Mouse (Mus musculus) liver, embryonic 11.5 days (tissue): ENCODE measurements around the gene Armcx4. TPM values are rescaled to one million over a fixed set of nuclear protein-coding genes. Genes with fewer than 3 reads are reported as not detected.
A peak's percentile ranks its signal among the peaks of the same experiment; 100 is the strongest.
"Not testable (repeated sequence)": the region's sequence is repeated elsewhere in the genome, so short reads cannot be mapped to it uniquely, and the experiment has no call there.

Experiments
- ATAC-seq: fragments of 200-750 bp; cut with Nextera tagmentation; replicated peaks from 2 replicates; pipeline ENCODE4 v1.8.0; 2017; ENCODE audit warnings: moderate number of reproducible peaks, mild to moderate bottlenecking, moderate TSS enrichment, moderate library complexity; ENCODE audit not compliant: low FRiP score
- DNase-seq: peaks from one replicate; pipeline ENCODE4 v3.0.0-alpha.2; 2017; ENCODE audit warnings: low spot score
- H3K27ac ChIP-seq: fragments of 300-500 bp; sonication (generic); 2 replicates; pipeline ENCODE4 v1.5.1; 2014; ENCODE audit warnings: mild to moderate bottlenecking, low read depth, low read length, control low read depth
- H3K27me3 ChIP-seq: fragments of 300-500 bp; sonication (generic); replicated peaks from 2 replicates; pipeline ENCODE4 v1.6.1; 2014; ENCODE audit warnings: low read length, mixed read lengths; ENCODE audit not compliant: control insufficient read depth, insufficient read depth
- H3K36me3 ChIP-seq: fragments of 300-500 bp; sonication (generic); 2 replicates; pipeline ENCODE4 v1.6.1; 2014; ENCODE audit warnings: mild to moderate bottlenecking, low read length, moderate library complexity, mixed read lengths; ENCODE audit not compliant: control insufficient read depth, insufficient read depth
- H3K4me1 ChIP-seq: fragments of 300-500 bp; sonication (generic); replicated peaks from 2 replicates; pipeline ENCODE4 v1.6.1; 2014; ENCODE audit warnings: low read length, mixed read lengths; ENCODE audit not compliant: control insufficient read depth, insufficient read depth
- H3K4me2 ChIP-seq: fragments of 300-500 bp; sonication (generic); 2 replicates; pipeline ENCODE4 v1.6.1; 2014; ENCODE audit warnings: mild to moderate bottlenecking, control low read depth, moderate library complexity
- H3K4me3 ChIP-seq: fragments of 300-500 bp; sonication (generic); 2 replicates; pipeline ENCODE4 v1.5.1; 2014; ENCODE audit warnings: low read depth, low read length, control low read depth
- H3K9ac ChIP-seq: fragments of 300-500 bp; sonication (generic); 2 replicates; pipeline ENCODE4 v1.6.1; 2014; ENCODE audit warnings: low read depth, low read length, control low read depth
- H3K9me3 ChIP-seq: fragments of 300-500 bp; sonication (generic); 2 replicates; pipeline ENCODE4 v1.6.1; 2016; ENCODE audit warnings: low read length, inconsistent platforms, mixed read lengths; ENCODE audit not compliant: control insufficient read depth
- WGBS: fragments of 180-500 bp; shearing (Covaris S2); extraction: QIAGEN DNeasy Blood & Tissue Kit; methylation state at CpG from one replicate; pipeline ENCODE4 v1.1.7; 2014; 5-methylcytosine and 5-hydroxymethylcytosine counted together
- polyA plus RNA-seq: library from polyadenylated mRNA; unstranded; fragments of >200 nt; fragmentation: Nextera tagmentation; extraction: Ambion mirVana; gene quantifications from 2 replicates; pipeline ENCODE4 v1.2.1, GENCODE M21; 2014

Gene Armcx4
- polyA plus RNA-seq, 1 experiment from 2014 or later, result 1.5 TPM

- not testable (repeated sequence) for H3K27ac ChIP-seq, H3K9ac ChIP-seq, DNase-seq, H3K36me3 ChIP-seq, H3K4me2 ChIP-seq, H3K4me1 ChIP-seq, H3K27me3 ChIP-seq, H3K9me3 ChIP-seq, ATAC-seq, H3K4me3 ChIP-seq
- WGBS, result 46% methylated on average over 1 of the region's 2 CpGs
Observed at GRCm38 (mm10) chrX:134723762-134724161, 37.4 kb downstream of the Armcx4 start.

- Histone ChIP-seq H3K4me3 (no peak overlapping the region), H3K36me3 (no peaks in the 10 kb centered on the region), H3K9me3 (no peaks in the 10 kb centered on the region), H3K9ac (no peak overlapping the region), H3K4me2 (no peak overlapping the region), H3K27ac (no peak overlapping the region), H3K27me3 (no peaks in the 10 kb centered on the region; the same call in 1 of the 2 replicates), H3K4me1 (no peaks in the 10 kb centered on the region)
- DNase-seq (no peak), ATAC-seq (no peak)
- 45% methylated on average over 4 of the region's 4 CpGs for WGBS
Observed at GRCm38 (mm10) chrX:134729778-134730177, 43.5 kb downstream of the Armcx4 start.

- Histone ChIP-seq H3K4me3 (no peak overlapping the region), H3K4me1 (no peaks in the 10 kb centered on the region; the same call in 1 of the 2 replicates), H3K4me2 (no peak overlapping the region), H3K9me3 (no peaks in the 10 kb centered on the region), H3K27me3 (no peaks in the 10 kb centered on the region), H3K27ac (no peak overlapping the region), H3K9ac (no peak overlapping the region), H3K36me3 (no peaks in the 10 kb centered on the region)
- WGBS, result 91% methylated on average over 1 of the region's 1 CpGs
- ATAC-seq (peak; percentile 82), DNase-seq (no peak)
Observed at GRCm38 (mm10) chrX:134737796-134738195, 51.5 kb downstream of the Armcx4 start.

- ATAC-seq (no peak), DNase-seq (no peak)
- WGBS, result 50% methylated on average over 4 of the region's 4 CpGs
- Histone ChIP-seq H3K36me3 (no peaks in the 10 kb centered on the region), H3K4me2 (no peak overlapping the region), H3K27me3 (no peaks in the 10 kb centered on the region), H3K9ac (no peak overlapping the region), H3K4me1 (no peaks in the 10 kb centered on the region; the same call in 1 of the 2 replicates), H3K9me3 (no peaks in the 10 kb centered on the region), H3K4me3 (no peak overlapping the region), H3K27ac (no peak overlapping the region)
Observed at GRCm38 (mm10) chrX:134739160-134739559, 52.8 kb downstream of the Armcx4 start.

GRCm38 (mm10) chrX:134741862-134742261 lies 55.5 kb downstream of the Armcx4 start:
- Histone ChIP-seq H3K27me3 (no peaks in the 10 kb centered on the region; the same call in 1 of the 2 replicates), H3K27ac (no peak overlapping the region), H3K4me1 (no peaks in the 10 kb centered on the region; the same call in 1 of the 2 replicates), H3K4me2 (no peak overlapping the region), H3K36me3 (no peaks in the 10 kb centered on the region), H3K9ac (no peak overlapping the region), H3K9me3 (no peaks in the 10 kb centered on the region), H3K4me3 (no peak overlapping the region)
- no peak for DNase-seq
- no peak for ATAC-seq
- WGBS, result 59% methylated on average over 5 of the region's 5 CpGs

Other genes starting within 250 kb of the Armcx4 start
- not detected in 2 replicates for gene Taf7l, start 210.0 kb upstream of the Armcx4 start, polyA plus RNA-seq
- gene Timm8a1, start 144.7 kb upstream of the Armcx4 start, polyA plus RNA-seq, result 194 and 200 TPM in 2 replicates
- 40.2 and 43.5 TPM in 2 replicates for gene Btk, start 102.9 kb upstream of the Armcx4 start, polyA plus RNA-seq
- gene Rpl36a, start 100.9 kb upstream of the Armcx4 start, polyA plus RNA-seq, result 539 and 608 TPM in 2 replicates
- gene Gla, start 85.4 kb upstream of the Armcx4 start, polyA plus RNA-seq, result 8.4 and 8.9 TPM in 2 replicates
- gene Hnrnph2, start 85.3 kb upstream of the Armcx4 start, polyA plus RNA-seq, result 134 and 153 TPM in 2 replicates
- 21.3 TPM in 2 replicates for gene Armcx1, start 31.4 kb downstream of the Armcx4 start, polyA plus RNA-seq
- gene Armcx6, start 64.9 kb downstream of the Armcx4 start, polyA plus RNA-seq, result 13.3 and 15.2 TPM in 2 replicates
- 34.8 and 42.2 TPM in 2 replicates for gene Armcx3, start 70.1 kb downstream of the Armcx4 start, polyA plus RNA-seq
- gene Armcx2, start 122.7 kb downstream of the Armcx4 start, polyA plus RNA-seq, result 39.5 and 40.7 TPM in 2 replicates